Mouse (Mus musculus) heart, embryonic 14.5 days (tissue): ENCODE measurements around the gene Btg3. TPM values are rescaled to one million over a fixed set of nuclear protein-coding genes. Genes with fewer than 3 reads are reported as not detected.
"Not testable (repeated sequence)": the region's sequence is repeated elsewhere in the genome, so short reads cannot be mapped to it uniquely, and the experiment has no call there.

Source experiments
- ATAC-seq: fragments of 200-750 bp; cut with Nextera tagmentation; 2 replicates; pipeline ENCODE4 v1.8.0; 2017; ENCODE audit warnings: low read depth, moderate TSS enrichment; ENCODE audit not compliant: insufficient number of reproducible peaks, insufficient read depth, low FRiP score
- H3K27ac ChIP-seq, 2 experiments: fragments of 200-500 bp in 1 of 2; fragments of 300-500 bp in 1 of 2; sonication (generic) in 1 of 2; replicated peaks in 1 of 2; 2 replicates each; pipeline ENCODE4 v1.5.1; 2012 to 2014; ENCODE audit warnings: low read depth in 2 of 2, low read length in 2 of 2, control low read depth in 1 of 2, mild to moderate bottlenecking in 1 of 2, mixed read lengths in 1 of 2; ENCODE audit not compliant: control insufficient read depth in 1 of 2, insufficient read depth in 1 of 2
- H3K27me3 ChIP-seq: fragments of 300-500 bp; sonication (generic); 2 replicates; pipeline ENCODE4 v1.6.1; 2014; ENCODE audit warnings: mild to moderate bottlenecking, low read length, control low read depth; ENCODE audit not compliant: control insufficient read depth, insufficient read depth
- H3K36me3 ChIP-seq: fragments of 300-500 bp; sonication (generic); 2 replicates; pipeline ENCODE4 v1.6.1; 2014; ENCODE audit warnings: mild to moderate bottlenecking, control low read depth, low read length, mixed read lengths; ENCODE audit not compliant: control insufficient read depth, insufficient read depth
- H3K4me1 ChIP-seq, 2 experiments: fragments of 200-500 bp in 1 of 2; fragments of 300-500 bp in 1 of 2; sonication (generic) in 1 of 2; 2 replicates each; pipeline ENCODE4 v1.6.1; 2012 to 2014; ENCODE audit warnings: low read length in 2 of 2, control low read depth in 1 of 2, mixed read lengths in 1 of 2; ENCODE audit not compliant: control insufficient read depth in 2 of 2, insufficient read depth in 2 of 2
- H3K4me2 ChIP-seq: fragments of 300-500 bp; sonication (generic); 2 replicates; pipeline ENCODE4 v1.6.1; 2014; ENCODE audit warnings: mild to moderate bottlenecking, low read length
- H3K4me3 ChIP-seq, 2 experiments: fragments of 200-500 bp in 1 of 2; fragments of 300-500 bp in 1 of 2; sonication (generic) in 1 of 2; 2 replicates each; pipeline ENCODE4 v1.5.1; 2012 to 2014; ENCODE audit warnings: low read length in 2 of 2, mild to moderate bottlenecking in 2 of 2, control low read depth in 1 of 2, low read depth in 1 of 2, moderate library complexity in 1 of 2; ENCODE audit not compliant: control insufficient read depth in 1 of 2, insufficient read depth in 1 of 2
- H3K9ac ChIP-seq: fragments of 300-500 bp; sonication (generic); 2 replicates; pipeline ENCODE4 v1.6.1; 2014; ENCODE audit warnings: mild to moderate bottlenecking, low read length
- H3K9me3 ChIP-seq: fragments of 300-500 bp; sonication (generic); 2 replicates; pipeline ENCODE4 v1.6.1; 2016; ENCODE audit warnings: low read length, control low read depth; ENCODE audit not compliant: control insufficient read depth
- WGBS: fragments of 180-500 bp; shearing (Covaris S2); extraction: QIAGEN DNeasy Blood & Tissue Kit; methylation state at CpG from one replicate; pipeline ENCODE4 v1.1.7; 2014; 5-methylcytosine and 5-hydroxymethylcytosine counted together
- polyA plus RNA-seq: library from polyadenylated mRNA; unstranded; fragments of >200 nt; fragmentation: Nextera tagmentation; extraction: Ambion mirVana; gene quantifications from 2 replicates; pipeline ENCODE4 v1.2.1, GENCODE M21; 2014

Gene Btg3
- polyA plus RNA-seq, 1 experiment from 2014 or later: 78.5 TPM

DNA sequence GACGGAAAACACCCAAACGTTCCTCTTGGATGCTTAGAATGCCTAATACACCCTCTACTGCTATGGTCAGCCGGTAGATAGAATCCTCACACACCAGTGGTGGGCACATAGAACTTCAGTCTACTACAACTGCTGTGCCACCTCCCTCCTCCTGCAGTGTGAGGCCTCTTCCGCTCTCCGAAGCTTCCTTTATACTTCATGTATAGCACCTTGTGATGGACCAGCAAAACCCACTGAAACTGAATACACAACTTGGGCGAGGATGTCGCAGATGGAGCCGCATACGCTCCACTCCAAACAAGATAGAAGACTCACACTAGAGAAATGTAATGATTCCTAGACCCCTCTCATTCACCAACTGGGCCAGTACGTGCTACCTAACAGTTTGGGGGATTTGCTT, 1.8 kb downstream of the Btg3 start:
- H3K27ac ChIP-seq: peak overlapping the region in 1 of 2 experiments; percentile 17; a peak in 1 of 4 replicates
- WGBS: 40% methylated on average over 10 of the region's 10 CpGs
- H3K4me2 ChIP-seq: peak overlapping the region; percentile 74
- peak overlapping the region; percentile 28 to 92 for H3K4me3 ChIP-seq
- peaks cover 6 to 12% of the 10 kb centered on the region in 2 experiments; a peak in 3 of 4 replicates for H3K4me1 ChIP-seq
- H3K36me3 ChIP-seq: peaks cover 22% of the 10 kb centered on the region
- H3K9ac ChIP-seq: peak overlapping the region; percentile 97
- H3K27me3 ChIP-seq: no peaks in the 10 kb centered on the region
- no peaks in the 10 kb centered on the region for H3K9me3 ChIP-seq
- no peak for ATAC-seq

- WGBS: 83% methylated on average over 8 of the region's 8 CpGs
- Histone ChIP-seq H3K4me2 (no peak overlapping the region), H3K27ac (no peak overlapping the region), H3K4me3 (no peak overlapping the region), H3K4me1 (peaks cover 6 to 12% of the 10 kb centered on the region in 2 experiments; a peak in 3 of 4 replicates), H3K27me3 (no peaks in the 10 kb centered on the region), H3K9ac (no peak overlapping the region), H3K9me3 (no peaks in the 10 kb centered on the region), H3K36me3 (peaks cover 35% of the 10 kb centered on the region)
- ATAC-seq: no peak
Observed at GRCm38 (mm10) chr16:78373743-78374142, 3.2 kb downstream of the Btg3 start.

DNA sequence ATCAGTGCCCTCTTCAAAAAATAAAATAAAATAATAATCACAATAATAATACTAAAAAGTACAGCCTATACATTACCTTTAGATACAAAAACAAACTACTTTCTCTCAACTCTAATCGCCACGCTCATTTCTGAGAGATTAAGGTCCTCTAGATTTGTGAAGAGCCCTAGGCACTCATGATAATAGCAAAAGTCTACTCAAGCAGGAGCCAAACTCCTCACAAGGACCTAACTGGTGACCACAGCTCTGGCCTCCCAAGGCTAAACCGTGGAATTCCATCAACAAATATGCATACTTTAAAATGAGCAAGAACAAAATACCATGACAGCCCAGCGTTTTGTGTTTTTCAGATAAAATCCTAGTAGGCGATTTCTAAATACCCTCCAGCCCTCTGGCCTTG, 4.2 kb downstream of the Btg3 start:
- H3K27ac ChIP-seq: no peak overlapping the region
- H3K27me3 ChIP-seq: no peaks in the 10 kb centered on the region
- 85% methylated on average over 5 of the region's 5 CpGs for WGBS
- no peak overlapping the region for H3K4me3 ChIP-seq
- H3K9ac ChIP-seq: no peak overlapping the region
- ATAC-seq: no peak
- no peak overlapping the region for H3K4me2 ChIP-seq
- H3K36me3 ChIP-seq: peaks cover 44% of the 10 kb centered on the region
- peaks cover 6 to 12% of the 10 kb centered on the region in 2 experiments; a peak in 3 of 4 replicates for H3K4me1 ChIP-seq
- no peaks in the 10 kb centered on the region for H3K9me3 ChIP-seq

GRCm38 (mm10) chr16:78371491-78372046, 5.4 kb downstream of the Btg3 start:
- no peak for ATAC-seq
- no peaks in the 10 kb centered on the region for H3K27me3 ChIP-seq
- H3K27ac ChIP-seq: no peak overlapping the region
- no peak overlapping the region for H3K4me2 ChIP-seq
- WGBS: 67% methylated on average over 7 of the region's 7 CpGs
- H3K9ac ChIP-seq: no peak overlapping the region
- H3K4me3 ChIP-seq: no peak overlapping the region
- H3K36me3 ChIP-seq: peaks cover 57% of the 10 kb centered on the region
- H3K9me3 ChIP-seq: no peaks in the 10 kb centered on the region
- H3K4me1 ChIP-seq: peaks cover 4 to 8% of the 10 kb centered on the region in 2 experiments; a peak in 3 of 4 replicates

GRCm38 (mm10) chr16:78364554-78364953, 12.4 kb downstream of the Btg3 start:
- H3K4me2 ChIP-seq, H3K9me3 ChIP-seq, H3K27ac ChIP-seq, ATAC-seq, H3K27me3 ChIP-seq, H3K9ac ChIP-seq, H3K4me1 ChIP-seq, H3K4me3 ChIP-seq: not testable (repeated sequence)
- H3K36me3 ChIP-seq: peaks cover 86% of the 10 kb centered on the region
- WGBS: 90% methylated on average over 9 of the region's 9 CpGs

DNA sequence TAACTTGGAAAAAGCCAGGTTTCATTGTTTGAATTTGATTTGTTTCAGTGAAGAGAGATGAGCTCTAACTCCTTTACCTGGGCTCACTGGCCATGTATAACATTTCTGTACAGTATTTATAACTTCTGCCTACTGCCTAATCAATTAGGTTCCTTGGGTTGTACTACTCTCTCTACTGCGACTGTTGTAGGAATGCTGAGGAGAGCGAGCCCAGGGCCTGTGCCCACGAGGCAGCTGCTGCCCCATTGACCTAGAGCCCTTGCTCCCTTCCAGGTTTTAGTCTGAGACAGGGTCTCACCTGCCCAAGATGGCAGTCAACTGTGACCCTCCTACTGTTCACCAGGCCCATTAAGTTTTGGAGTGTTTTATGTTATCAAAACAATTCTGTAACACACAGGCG, 15.5 kb downstream of the Btg3 start:
- H3K9ac ChIP-seq: no peak overlapping the region
- no peaks in the 10 kb centered on the region for H3K4me1 ChIP-seq
- H3K4me3 ChIP-seq: no peak overlapping the region
- no peaks in the 10 kb centered on the region for H3K27me3 ChIP-seq
- peaks cover 72% of the 10 kb centered on the region for H3K36me3 ChIP-seq
- no peak overlapping the region for H3K4me2 ChIP-seq
- no peak for ATAC-seq
- no peak overlapping the region for H3K27ac ChIP-seq
- WGBS: 89% methylated on average over 4 of the region's 4 CpGs
- H3K9me3 ChIP-seq: no peaks in the 10 kb centered on the region

GRCm38 (mm10) chr16:78357757-78358156, 19.2 kb downstream of the Btg3 start:
- Histone ChIP-seq H3K9ac (no peak overlapping the region), H3K27ac (no peak overlapping the region), H3K27me3 (no peaks in the 10 kb centered on the region), H3K36me3 (peaks cover 41% of the 10 kb centered on the region), H3K4me3 (no peak overlapping the region), H3K4me1 (no peaks in the 10 kb centered on the region), H3K4me2 (no peak overlapping the region), H3K9me3 (no peaks in the 10 kb centered on the region)
- ATAC-seq: no peak
- WGBS: 92% methylated on average over 3 of the region's 3 CpGs
